Mouse (Mus musculus) layer of hippocampus, postnatal 10 days (tissue): Measurements from ENCODE around the gene Ak5. TPM values are rescaled to one million over a fixed set of nuclear protein-coding genes. Genes with fewer than 3 reads are reported as not detected.
"Not testable (repeated sequence)": the region's sequence is repeated elsewhere in the genome, so short reads cannot be mapped to it uniquely, and the experiment has no call there.

Source experiments
- DNase-seq, 2 experiments: peaks; one replicate each; pipeline ENCODE4 v3.0.0; 2021; ENCODE audit warnings: low spot score in 2 of 2
- total RNA-seq, 2 experiments: library from RNA; stranded (reverse); gene quantifications; 2 replicates each; pipeline ENCODE4 v1.2.3; 2021

The Ak5 gene
- total RNA-seq, 2 experiments from 2014 or later: 166 to 169 TPM

- no peak for DNase-seq
Observed at GRCm38 (mm10) chr3:152478599-152479435, 189.3 kb downstream of the Ak5 start.

GRCm38 (mm10) chr3:152477796-152478527, 190.2 kb downstream of the Ak5 start:
- DNase-seq: peak; percentile 50 to 72

DNA sequence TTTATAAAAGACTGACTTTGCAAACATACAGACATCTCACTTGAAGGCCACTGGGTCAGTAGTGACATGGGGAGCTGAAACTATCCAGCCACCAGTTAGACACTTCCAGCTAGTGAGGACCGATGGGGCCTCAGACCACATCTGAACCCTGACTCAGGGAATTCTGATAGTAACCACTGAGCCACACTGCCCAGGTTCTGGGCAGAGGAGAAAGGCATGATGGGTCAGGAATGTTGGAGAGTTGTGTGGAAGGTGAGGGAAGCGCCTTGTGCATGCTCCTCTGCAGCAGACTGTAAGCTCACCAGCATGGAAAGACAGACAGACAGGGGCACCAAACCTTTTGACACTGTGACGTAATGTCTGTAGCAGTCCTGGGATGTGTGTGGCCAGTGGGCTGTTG, 192.3 kb downstream of the Ak5 start:
- no peak for DNase-seq

DNA sequence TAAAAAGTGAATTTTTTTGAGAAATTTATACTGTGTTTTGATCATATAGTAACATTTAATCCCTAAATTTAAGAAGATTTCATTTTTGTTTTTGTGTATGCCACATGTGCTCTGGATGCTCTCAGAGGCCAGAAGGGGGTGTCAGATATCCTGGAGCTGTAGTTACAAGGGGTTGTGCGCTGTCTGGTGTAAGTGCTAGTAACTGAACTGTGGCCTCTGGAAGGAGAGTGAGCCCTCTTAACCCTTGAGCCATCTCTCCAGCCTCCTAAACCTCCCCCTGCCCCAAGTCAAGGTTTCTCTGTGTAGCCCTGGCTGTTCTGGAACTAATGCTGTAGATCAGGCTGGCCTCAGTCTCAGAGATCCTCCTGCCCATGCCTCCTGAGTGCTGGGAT, 192.9 kb downstream of the Ak5 start:
- no peak for DNase-seq

GRCm38 (mm10) chr3:152474582-152475277, 193.4 kb downstream of the Ak5 start:
- DNase-seq: peak; percentile 69

GRCm38 (mm10) chr3:152472676-152473075, 195.5 kb downstream of the Ak5 start:
- no peak for DNase-seq

DNA sequence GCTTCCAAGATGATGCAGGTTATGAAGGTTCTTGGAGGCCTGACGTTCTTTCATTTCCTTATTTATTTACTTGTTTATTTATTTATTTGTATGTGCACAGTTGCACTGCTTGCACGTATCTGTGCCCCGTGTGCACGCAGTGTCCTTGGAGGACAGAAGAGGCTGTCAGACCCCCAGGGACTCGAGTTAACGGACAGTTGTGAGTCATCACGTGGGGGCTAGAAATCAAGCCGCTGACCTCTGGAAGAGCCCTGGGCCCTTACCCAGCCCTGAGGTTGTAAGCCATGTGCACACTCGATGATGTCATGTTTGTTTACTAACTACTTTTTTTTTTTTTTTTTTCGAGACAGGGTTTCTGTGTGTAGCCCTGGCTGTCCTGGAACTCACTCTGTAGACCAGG, 197.8 kb downstream of the Ak5 start:
- no peak for DNase-seq

DNA sequence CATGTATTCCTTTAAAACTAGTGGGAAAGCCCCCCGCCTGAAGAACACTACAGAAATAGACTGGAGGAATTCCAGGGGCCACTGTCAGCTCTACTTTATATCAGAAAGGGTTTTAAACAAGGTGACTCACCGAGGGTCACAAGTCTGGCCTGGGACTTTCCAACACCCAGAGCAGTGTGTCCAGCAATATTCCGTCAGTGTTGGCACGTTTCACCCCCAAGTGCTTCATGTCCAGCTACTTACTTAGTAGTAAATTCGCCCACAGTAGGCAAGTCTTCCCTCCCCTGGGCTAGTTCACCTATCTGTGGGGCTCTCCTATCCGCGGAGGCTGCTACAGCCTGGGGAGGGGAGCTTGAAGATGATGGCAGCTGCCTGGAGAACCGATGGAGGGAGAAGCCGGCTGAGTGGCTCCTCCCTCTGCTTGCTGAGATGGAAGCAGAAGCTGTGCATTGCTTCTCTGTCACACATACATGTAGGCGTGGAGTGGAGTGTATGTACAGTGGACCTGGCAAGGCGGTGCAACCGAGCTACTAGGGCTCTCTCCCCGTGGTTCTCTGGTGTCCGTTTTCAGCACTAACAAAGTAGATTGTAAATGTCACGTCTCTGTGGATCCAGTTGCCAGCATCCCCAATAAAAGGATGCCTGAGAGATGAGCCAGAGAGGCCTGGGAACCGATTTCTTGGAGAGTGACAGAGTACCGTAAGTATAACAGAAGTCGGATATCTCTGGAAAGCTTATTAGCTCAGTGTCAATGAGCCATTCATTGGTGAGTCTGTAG, 198.5 kb downstream of the Ak5 start:
- DNase-seq: no peak

DNA sequence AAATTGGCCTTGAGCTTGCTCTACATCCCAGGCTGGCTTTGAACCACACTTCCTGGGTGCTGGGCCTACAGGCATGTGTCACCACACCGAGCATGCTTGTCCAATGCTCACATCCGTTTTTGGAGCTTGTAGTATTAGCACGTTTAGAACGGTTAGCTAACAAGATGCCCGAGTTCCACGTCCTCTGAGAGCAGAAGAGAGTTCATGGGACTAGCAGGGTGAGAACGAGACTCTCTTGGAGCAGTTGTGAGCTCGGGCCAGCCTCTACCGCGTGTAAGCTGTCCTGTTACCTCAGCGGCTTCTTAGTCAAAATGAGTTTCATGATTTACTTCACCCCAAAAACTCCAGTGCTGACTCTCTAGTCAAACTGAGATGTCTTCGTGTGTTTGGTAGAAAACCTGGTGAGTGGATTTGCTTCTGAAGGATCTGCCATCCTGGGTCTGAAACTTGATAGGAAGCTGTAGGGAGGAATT, 199.6 kb downstream of the Ak5 start:
- no peak for DNase-seq

GRCm38 (mm10) chr3:152468032-152468431, 200.1 kb downstream of the Ak5 start:
- DNase-seq: no peak

DNA sequence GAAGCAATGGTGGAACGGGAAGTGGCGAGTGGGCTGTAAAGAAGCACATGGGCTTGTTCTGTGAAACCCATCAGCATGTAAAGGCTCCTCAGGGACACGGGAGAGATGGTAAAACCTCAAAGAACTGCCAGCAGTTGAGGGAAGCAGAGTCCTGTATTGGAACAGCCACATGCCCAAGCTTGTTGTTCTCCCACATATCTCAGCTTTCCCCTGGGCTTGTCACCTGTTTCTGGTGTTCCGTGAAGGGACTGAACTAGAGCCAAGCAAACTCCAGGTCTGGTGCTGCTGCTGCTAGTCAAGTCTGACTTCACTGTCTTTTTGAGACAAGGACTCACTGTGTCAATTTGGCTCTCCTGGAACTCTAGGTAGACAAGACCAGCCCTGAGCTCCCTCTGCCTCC, 200.8 kb downstream of the Ak5 start:
- DNase-seq: no peak

- no peak for DNase-seq
Observed at GRCm38 (mm10) chr3:152466849-152467248, 201.3 kb downstream of the Ak5 start.

- DNase-seq: no peak
Observed at GRCm38 (mm10) chr3:152465338-152465737, 202.8 kb downstream of the Ak5 start.

GRCm38 (mm10) chr3:152464462-152464861, 203.7 kb downstream of the Ak5 start:
- DNase-seq: no peak

DNA sequence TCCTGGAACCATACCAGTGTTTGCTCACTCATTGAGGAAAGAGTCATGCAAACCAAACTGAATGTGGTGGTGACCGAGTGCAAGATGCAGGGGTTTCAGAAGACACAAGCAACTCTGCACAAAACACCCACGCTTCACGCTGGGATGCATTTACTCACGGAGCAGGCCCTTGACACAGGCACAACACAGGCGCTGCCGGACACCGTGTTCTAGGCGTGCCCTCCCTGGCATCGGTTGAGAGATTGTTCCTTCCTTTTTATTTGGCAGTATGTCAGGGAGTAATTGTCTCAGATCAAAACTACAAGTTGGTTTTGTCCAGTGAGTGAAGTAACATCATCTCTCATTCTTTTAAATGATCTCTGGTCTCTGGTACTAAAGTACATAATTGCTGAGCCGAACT, 205.3 kb downstream of the Ak5 start:
- no peak for DNase-seq

DNA sequence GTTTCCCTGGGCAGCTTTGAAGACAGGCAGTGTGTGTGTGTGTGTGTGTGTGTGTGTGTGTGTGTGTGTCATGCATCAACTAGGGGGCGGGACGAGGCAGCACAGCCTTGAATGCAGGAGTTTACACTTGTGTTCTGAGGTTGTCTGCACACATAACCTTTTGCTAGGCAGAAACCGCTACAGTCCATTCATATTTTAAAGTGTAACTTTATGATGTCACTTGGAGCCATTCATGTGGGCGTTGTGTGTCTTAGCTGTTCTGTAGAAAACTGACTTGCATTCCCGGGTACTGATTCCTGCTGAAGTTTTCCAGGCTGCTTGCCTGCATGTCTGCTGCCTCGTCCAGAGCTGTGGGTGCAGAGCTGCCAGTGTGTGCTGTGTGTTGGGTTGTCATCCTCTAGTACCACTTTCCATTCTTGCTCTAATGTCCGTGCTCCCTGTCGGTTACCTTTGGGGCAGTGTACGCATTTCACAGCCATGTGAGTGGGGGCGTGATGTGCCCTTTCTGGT, 206.1 kb downstream of the Ak5 start:
- DNase-seq: no peak

DNA sequence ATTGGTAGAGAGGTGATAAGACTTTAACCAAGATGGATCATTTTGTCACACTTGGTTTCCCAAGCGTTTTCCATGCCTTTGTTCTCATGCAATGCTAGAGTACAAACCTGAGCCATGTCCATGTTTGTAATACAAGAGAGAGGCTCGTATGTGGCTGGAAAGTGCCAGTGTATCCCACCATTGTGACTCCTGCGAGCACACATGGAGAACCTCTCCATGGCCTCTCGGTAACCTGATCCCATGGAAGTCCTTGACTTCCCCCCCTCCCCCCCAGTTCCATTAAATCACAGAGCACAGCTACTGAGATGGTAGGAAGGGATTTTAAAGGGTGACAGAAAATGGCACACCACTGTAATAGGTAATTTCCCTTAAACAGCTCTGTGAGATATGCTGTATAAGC, 207.4 kb downstream of the Ak5 start:
- DNase-seq: no peak

GRCm38 (mm10) chr3:152458875-152459274, 209.3 kb downstream of the Ak5 start:
- not testable (repeated sequence) for DNase-seq

GRCm38 (mm10) chr3:152457308-152458035, 210.7 kb downstream of the Ak5 start:
- DNase-seq: no peak

DNA sequence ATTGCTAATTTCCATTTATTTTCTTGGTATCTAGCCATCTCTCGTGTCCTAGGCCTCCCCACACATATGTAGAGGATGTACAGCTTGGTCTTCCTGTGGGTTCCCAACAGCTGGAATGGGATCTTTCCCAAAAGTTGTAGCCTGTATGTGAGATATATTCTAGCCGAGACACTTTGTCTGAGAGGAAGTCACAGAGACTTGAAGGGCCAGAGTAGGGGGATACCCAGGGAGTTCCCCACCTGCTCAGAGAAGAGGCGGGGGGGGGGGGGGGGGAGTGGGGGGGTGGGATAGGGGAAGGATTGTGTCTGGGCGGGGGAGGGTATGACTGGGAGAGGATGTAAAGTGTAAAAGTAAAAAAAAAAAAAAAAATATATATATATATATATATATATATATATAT, 215.0 kb downstream of the Ak5 start:
- no peak for DNase-seq
